Comparison of ENCODE assay signal across 25 mouse cellular contexts in genomic region chr13:36486756-36487155, GRCm38 (mm10).
A peak's percentile ranks its signal among the peaks of the same experiment; 100 is the strongest.
DNase-seq lines count a peak whose midpoint lies in the region; TF ChIP-seq lines count a peak whose summit lies in the region.
"Had no signal": no experiment of that assay in that cellular context is flagged by ENCODE, and none has a peak within 500 bp of the region (broad histone marks: within the 10 kb centered on the region; RNA-seq: fewer than 3 reads in every experiment).

No protein-coding gene starts in this region.

- H3K27me3 ChIP-seq in midbrain, embryonic 10.5 days (ENCODE audit: low read depth, poor library complexity, severe bottlenecking), result no peaks in the 10 kb centered on the region
- H3K27me3 ChIP-seq: CH12.LX; embryonic facial prominence, embryonic 13.5 days; forebrain, embryonic 12.5 days; hindbrain, embryonic 12.5 days; hindbrain, embryonic 15.5 days; Patski had no signal

- no peaks in the 10 kb centered on the region for H3K9me3 ChIP-seq in midbrain, embryonic 10.5 days (replicated peaks)
- H3K9me3 ChIP-seq: embryonic facial prominence, embryonic 10.5 days; embryonic facial prominence, embryonic 13.5 days; forebrain, embryonic 12.5 days; G1E; hindbrain, embryonic 12.5 days; hindbrain, embryonic 15.5 days had no signal

- H3K27ac ChIP-seq in midbrain, embryonic 10.5 days (replicated peaks), result no peak overlapping the region
- H3K27ac ChIP-seq: embryonic facial prominence, embryonic 10.5 days; embryonic facial prominence, embryonic 13.5 days; forebrain, embryonic 12.5 days; gastrocnemius, adult 2 months; hindbrain, embryonic 12.5 days; hindbrain, embryonic 15.5 days had no signal

- WGBS in lung, adult 2 months, result 80% methylated on average over 11 of the region's 11 CpGs
- 91% methylated on average over 11 of the region's 11 CpGs for WGBS in midbrain, embryonic 10.5 days

- no peak overlapping the region for H3K4me3 ChIP-seq in lung, adult 2 months (replicated peaks; ENCODE audit: extremely low read depth, low read depth, low read length)
- no peak overlapping the region for H3K4me3 ChIP-seq in midbrain, embryonic 10.5 days
- H3K4me3 ChIP-seq: embryonic facial prominence, embryonic 10.5 days; embryonic facial prominence, embryonic 13.5 days; erythroblast, embryonic 14.5 days; forebrain, embryonic 12.5 days; gastrocnemius, adult 2 months; hindbrain, embryonic 12.5 days; hindbrain, embryonic 15.5 days had no signal

- no peak for TF ChIP-seq POLR2A in lung, adult 2 months (IDR thresholded peaks at IDR 0.05; ENCODE audit: borderline replicate concordance, extremely low read depth, low read depth, low read length)

- peak; percentile 28 to 52 for DNase-seq in lung, adult 18-20 months
- DNase-seq in lung, adult 2 months, result no peak
- DNase-seq in lung, postnatal 14 days, result peak; percentile 8
- peak; percentile 10 to 35 for DNase-seq in lung, postnatal 4 days
- DNase-seq in embryo, embryonic 10 days (ENCODE audit: low spot score), result no peak
- DNase-seq in midbrain, embryonic 10.5 days (ENCODE audit: low spot score), result no peak
- DNase-seq: adrenal gland, postnatal 10 days; adrenal gland, postnatal 36 days; B cell, adult 2 months; cerebellum, adult 11 months; cerebellum, adult 2 months; cerebellum, adult 9-11 months; cerebellum, postnatal 25 days; embryo, embryonic 11 days; gastrocnemius, adult 2 months; gastrocnemius, postnatal 14 days had no signal

- no peak for TF ChIP-seq CTCF in lung, adult 2 months (IDR thresholded peaks at IDR 0.05; ENCODE audit: insufficient read depth, low read length)

- H3K4me1 ChIP-seq in lung, adult 2 months (ENCODE audit: control insufficient read depth, insufficient read depth, low read length), result peaks cover 2% of the 10 kb centered on the region; the same call in 1 of the 2 replicates
- peaks cover 12% of the 10 kb centered on the region for H3K4me1 ChIP-seq in midbrain, embryonic 10.5 days
- H3K4me1 ChIP-seq: embryonic facial prominence, embryonic 13.5 days had no signal

- no peaks in the 10 kb centered on the region for H3K36me3 ChIP-seq in midbrain, embryonic 10.5 days
- H3K36me3 ChIP-seq: embryonic facial prominence, embryonic 10.5 days; embryonic facial prominence, embryonic 13.5 days; forebrain, embryonic 12.5 days; hindbrain, embryonic 12.5 days; hindbrain, embryonic 15.5 days had no signal

Comparison
In these comparisons a context has a peak if more than half of its experiments do, and no peak if none do; other contexts are left out.
1. DNase-seq: peak in lung, adult 18-20 months (2 of 2), lung, postnatal 14 days (single experiment) and lung, postnatal 4 days (2 of 2); none in lung, adult 2 months (single experiment), embryo, embryonic 10 days (single experiment) and midbrain, embryonic 10.5 days (single experiment).